Mouse (Mus musculus): ENCODE results near the gene Rbpj.

- TF ChIP-seq CTCF (IDR thresholded peaks at IDR 0.05; ENCODE audit: borderline replicate concordance, control insufficient read depth, extremely low read depth, insufficient read depth, low read length, poor library complexity) (no peak), POLR2A (IDR thresholded peaks at IDR 0.05; ENCODE audit: control insufficient read depth, extremely low read depth, insufficient read depth, low read length, poor library complexity) (no peak)
Observed at GRCm38 (mm10) chr5:53692100-53692499, 226.1 kb downstream of the Rbpj start.
